Mouse (Mus musculus) MEL (cell line): ENCODE measurements around the gene Zbtb38. TPM values are rescaled to one million over a fixed set of nuclear protein-coding genes. Genes with fewer than 3 reads are reported as not detected.
A peak's percentile ranks its signal among the peaks of the same experiment; 100 is the strongest.

ENCODE experiments used
- DNase-seq: peaks from one replicate; pipeline ENCODE4 v3.0.0; 2011; ENCODE audit warnings: low read depth, low spot score
- H3K27ac ChIP-seq: 2 replicates; pipeline ENCODE4 v1.5.1; 2012; ENCODE audit warnings: low read depth, mild to moderate bottlenecking, control low read depth, low read length, moderate library complexity; ENCODE audit not compliant: control insufficient read depth
- H3K27me3 ChIP-seq, 2 experiments: fragments of 150-350 bp in 1 of 2; sonication (generic) in 1 of 2; 2 replicates each; pipeline ENCODE4 v1.6.1; 2012; ENCODE audit warnings: low read length in 2 of 2, mild to moderate bottlenecking in 2 of 2, improper control_type of control experiment in 1 of 2, moderate library complexity in 1 of 2; ENCODE audit not compliant: insufficient read depth in 2 of 2, control insufficient read depth in 1 of 2
- H3K36me3 ChIP-seq, 2 experiments: 2 replicates each; pipeline ENCODE4 v1.6.1; 2012 to 2014; ENCODE audit warnings: low read length in 2 of 2, improper control_type of control experiment in 1 of 2, inconsistent platforms in 1 of 2, mild to moderate bottlenecking in 1 of 2; ENCODE audit not compliant: insufficient read depth in 2 of 2, control insufficient read depth in 1 of 2
- H3K4me1 ChIP-seq, 2 experiments: fragments of 150-350 bp in 1 of 2; sonication (generic) in 1 of 2; 2 replicates each; pipeline ENCODE4 v1.6.1; 2012; ENCODE audit warnings: low read length in 2 of 2, improper control_type of control experiment in 1 of 2, mild to moderate bottlenecking in 1 of 2; ENCODE audit not compliant: insufficient read depth in 2 of 2, control insufficient read depth in 1 of 2
- H3K4me3 ChIP-seq, 2 experiments: fragments of 150-350 bp in 1 of 2; sonication (generic) in 1 of 2; 2 replicates each; pipeline ENCODE4 v1.5.1; 2012; ENCODE audit warnings: low read depth in 2 of 2, low read length in 2 of 2, mild to moderate bottlenecking in 2 of 2, moderate library complexity in 2 of 2, control low read depth in 1 of 2, improper control_type of control experiment in 1 of 2; ENCODE audit not compliant: control insufficient read depth in 1 of 2, insufficient read depth in 1 of 2
- H3K79me2 ChIP-seq: 2 replicates; pipeline ENCODE4 v1.6.1; 2012; ENCODE audit warnings: mild to moderate bottlenecking, low read length, moderate library complexity; ENCODE audit not compliant: control insufficient read depth, poor library complexity, insufficient read depth
- H3K9ac ChIP-seq: 2 replicates; pipeline ENCODE4 v1.6.1; 2012; ENCODE audit warnings: low read depth, mild to moderate bottlenecking, control low read depth, low read length, moderate library complexity; ENCODE audit not compliant: control insufficient read depth, poor library complexity, severe bottlenecking
- H3K9me3 ChIP-seq: fragments of 150-350 bp; sonication (generic); replicated peaks from 2 replicates; pipeline ENCODE4 v1.6.1; 2012; ENCODE audit warnings: mild to moderate bottlenecking, low read length, improper control_type of control experiment, moderate library complexity; ENCODE audit not compliant: insufficient read depth
- CHD1 ChIP-seq: IDR thresholded peaks from 2 replicates; pipeline ENCODE4 v1.6.1; 2012; ENCODE audit warnings: low read depth, mild to moderate bottlenecking, inconsistent platforms, low read length, improper control_type of control experiment
- CTCF ChIP-seq, 3 experiments: IDR thresholded peaks in 2 of 3; conservative IDR thresholded peaks in 1 of 3; 2 replicates each; pipeline ENCODE4 v1.5.1; 2011 to 2012; ENCODE audit warnings: low read length in 3 of 3, low read depth in 2 of 3, mild to moderate bottlenecking in 2 of 3, improper control_type of control experiment in 1 of 3, inconsistent platforms in 1 of 3, mixed read lengths in 1 of 3, moderate library complexity in 1 of 3; ENCODE audit not compliant: control insufficient read depth in 1 of 3, insufficient read depth in 1 of 3, poor library complexity in 1 of 3, severe bottlenecking in 1 of 3
- E2F4 ChIP-seq: IDR thresholded peaks from 2 replicates; pipeline ENCODE4 v1.6.1; 2011; ENCODE audit warnings: low read depth, low read length, improper control_type of control experiment, borderline replicate concordance
- EP300 ChIP-seq, 2 experiments: IDR thresholded peaks; 2 replicates each; pipeline ENCODE4 v1.6.1; 2011; ENCODE audit warnings: improper control_type of control experiment in 2 of 2, low read length in 2 of 2, low read depth in 1 of 2, mild to moderate bottlenecking in 1 of 2
- GABPA ChIP-seq: IDR thresholded peaks from 2 replicates; pipeline ENCODE4 v1.6.1; 2012; ENCODE audit warnings: low read depth, mild to moderate bottlenecking, inconsistent platforms, low read length, improper control_type of control experiment, moderate library complexity
- HCFC1 ChIP-seq: IDR thresholded peaks from 2 replicates; pipeline ENCODE4 v1.6.1; 2012; ENCODE audit warnings: low read depth, mild to moderate bottlenecking, inconsistent platforms, low read length, improper control_type of control experiment, moderate library complexity
- JUND ChIP-seq: IDR thresholded peaks from 2 replicates; pipeline ENCODE4 v1.6.1; 2011; ENCODE audit warnings: low read depth, mild to moderate bottlenecking, improper control_type of control experiment, low read length
- KAT2A ChIP-seq: conservative IDR thresholded peaks from 2 replicates; pipeline ENCODE4 v1.6.1; 2012; ENCODE audit warnings: low read depth, low read length, improper control_type of control experiment, inconsistent platforms
- MAX ChIP-seq: IDR thresholded peaks from 2 replicates; pipeline ENCODE4 v1.6.1; 2011; ENCODE audit warnings: low read length, improper control_type of control experiment
- MEF2A ChIP-seq: IDR thresholded peaks from 2 replicates; pipeline ENCODE4 v1.6.1; 2014; ENCODE audit warnings: low read depth, mild to moderate bottlenecking, inconsistent platforms, low read length, improper control_type of control experiment; ENCODE audit not compliant: poor library complexity, insufficient replicate concordance, severe bottlenecking; ENCODE audit errors: extremely low read depth
- MXI1 ChIP-seq: IDR thresholded peaks from 2 replicates; pipeline ENCODE4 v1.6.1; 2011; ENCODE audit warnings: mild to moderate bottlenecking, low read depth, low read length, improper control_type of control experiment
- MYB ChIP-seq: IDR thresholded peaks from 2 replicates; pipeline ENCODE4 v1.6.1; 2011; ENCODE audit warnings: mild to moderate bottlenecking, low read depth, low read length, improper control_type of control experiment
- NELFE ChIP-seq: IDR thresholded peaks from 2 replicates; pipeline ENCODE4 v1.6.1; 2011; ENCODE audit warnings: low read depth, low read length, improper control_type of control experiment
- POLR2A ChIP-seq, 2 experiments: IDR thresholded peaks; 2 replicates each; pipeline ENCODE4 v1.6.1; 2011 to 2012; ENCODE audit warnings: low read length in 2 of 2, mild to moderate bottlenecking in 2 of 2, control low read depth in 1 of 2, improper control_type of control experiment in 1 of 2, low read depth in 1 of 2, moderate library complexity in 1 of 2; ENCODE audit not compliant: control insufficient read depth in 1 of 2, insufficient read depth in 1 of 2, poor library complexity in 1 of 2
- POLR2AphosphoS2 ChIP-seq: IDR thresholded peaks from 2 replicates; pipeline ENCODE4 v1.6.1; 2011; ENCODE audit warnings: low read length, improper control_type of control experiment
- POLR2AphosphoS5 ChIP-seq: IDR thresholded peaks from 2 replicates; pipeline ENCODE4 v1.6.1; 2012; ENCODE audit warnings: low read depth, borderline replicate concordance, mild to moderate bottlenecking, inconsistent platforms, low read length, moderate library complexity, mixed read lengths
- RCOR1 ChIP-seq: IDR thresholded peaks from 2 replicates; pipeline ENCODE4 v1.6.1; 2012; ENCODE audit warnings: low read depth, mild to moderate bottlenecking, inconsistent platforms, low read length, improper control_type of control experiment
- SIN3A ChIP-seq: IDR thresholded peaks from 2 replicates; pipeline ENCODE4 v1.6.1; 2012; ENCODE audit warnings: low read length, improper control_type of control experiment, inconsistent platforms
- SMC3 ChIP-seq: IDR thresholded peaks from 2 replicates; pipeline ENCODE4 v1.6.1; 2011; ENCODE audit warnings: low read depth, low read length, improper control_type of control experiment
- TCF12 ChIP-seq: IDR thresholded peaks from 2 replicates; pipeline ENCODE4 v1.6.1; 2014; ENCODE audit warnings: low read depth, mild to moderate bottlenecking, inconsistent platforms, low read length, improper control_type of control experiment, moderate library complexity
- UBTF ChIP-seq: IDR thresholded peaks from 2 replicates; pipeline ENCODE4 v1.6.1; 2012; ENCODE audit warnings: low read depth, mild to moderate bottlenecking, inconsistent platforms, low read length, improper control_type of control experiment, moderate library complexity, borderline replicate concordance; ENCODE audit not compliant: insufficient read depth
- ZNF384 ChIP-seq: IDR thresholded peaks from 2 replicates; pipeline ENCODE4 v1.6.1; 2012; ENCODE audit warnings: low read depth, mild to moderate bottlenecking, inconsistent platforms, low read length, improper control_type of control experiment
- polyA plus RNA-seq, 2 experiments: library from polyadenylated mRNA; stranded (reverse) in 1 of 2; unstranded in 1 of 2; fragments of >175 nt in 1 of 2; fragments of >200 nt in 1 of 2; gene quantifications; 2 replicates each; pipeline versions ENCODE4 v1.2.1 to v1.2.4; 2012; ENCODE audit warnings: low replicate concordance in 2 of 2, low read depth in 1 of 2; ENCODE audit not compliant: insufficient read length in 2 of 2, insufficient read depth in 1 of 2, missing spikeins in 1 of 2
- total RNA-seq: library from RNA; depleted of rRNA; stranded (reverse); fragments of 300-350 nt; gene quantifications from 2 replicates; pipeline ENCODE4 v1.2.3, GENCODE M21; 2012

Gene Zbtb38
- total and polyA plus RNA-seq, 3 experiments, result 10.9 to 65.0 (median 12.2) TPM

GRCm38 (mm10) chr9:96719408-96720158, 33.0 kb downstream of the Zbtb38 start (continued):
- TF ChIP-seq MEF2A (no peak), POLR2AphosphoS2 (0 out of 2 replicates have a peak, but pooled peaks have one; percentile 51), TCF12 (no peak), JUND (no peak)

DNA sequence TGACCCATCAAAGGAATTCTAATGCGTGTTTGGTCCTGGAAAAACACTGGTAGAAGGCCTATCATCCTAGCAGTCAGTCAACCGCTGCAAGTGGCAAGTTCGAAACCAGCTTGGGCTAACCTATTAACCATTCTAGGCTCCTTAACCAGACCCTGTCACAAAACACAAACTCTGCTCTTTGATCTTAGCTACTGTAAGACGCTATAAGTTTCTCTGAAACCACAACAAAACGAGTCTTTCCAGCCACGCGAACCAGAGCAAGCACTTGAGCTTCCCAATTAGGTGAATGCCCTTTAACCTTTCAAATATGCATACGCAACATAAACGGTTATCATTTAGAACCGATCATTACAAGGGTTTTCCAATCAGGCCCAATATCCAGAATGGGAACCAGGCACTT, 33.7 kb downstream of the Zbtb38 start:
- H3K27ac ChIP-seq, result peak overlapping the region; percentile 80
- H3K9me3 ChIP-seq, result no peaks in the 10 kb centered on the region
- peaks cover 10 to 26% of the 10 kb centered on the region in 2 experiments for H3K4me1 ChIP-seq
- no peak for DNase-seq
- peak overlapping the region; percentile 77 to 92 for H3K4me3 ChIP-seq
- no peaks in the 10 kb centered on the region for H3K27me3 ChIP-seq
- peaks cover 18% of the 10 kb centered on the region for H3K79me2 ChIP-seq
- H3K9ac ChIP-seq, result peak overlapping the region; percentile 84
- H3K36me3 ChIP-seq, result peaks cover 0 to 26% of the 10 kb centered on the region in 2 experiments; a peak in 2 of 4 replicates
- TF ChIP-seq NELFE (no peak), MXI1 (peak; percentile 30; the same call in 1 of the 2 replicates), CHD1 (0 out of 2 replicates have a peak, but pooled peaks have one; percentile 57), SIN3A (0 out of 2 replicates have a peak, but pooled peaks have one; percentile 3)

GRCm38 (mm10) chr9:96718402-96718798, 34.2 kb downstream of the Zbtb38 start:
- TF ChIP-seq POLR2A (IDR thresholded peaks at IDR 0.05; ENCODE audit: control insufficient read depth in 1 of 2, insufficient read depth in 1 of 2, low read depth in 1 of 2, low read length in 2 of 2, poor library complexity in 1 of 2) (no peak), POLR2AphosphoS5 (no peak), GABPA (no peak), MAX (no peak), ZNF384 (no peak), MYB (no peak), TCF12 (no peak), UBTF (no peak), CTCF (IDR thresholded peaks at IDR 0.05 in 2 of 3, conservative IDR thresholded peaks at IDR 0.05 in 1 of 3; ENCODE audit: control insufficient read depth in 1 of 3, insufficient read depth in 1 of 3, low read depth in 2 of 3, low read length in 3 of 3, poor library complexity in 1 of 3, severe bottlenecking in 1 of 3) (no peak), RCOR1 (no peak), E2F4 (no peak), MXI1 (no peak), SMC3 (no peak), KAT2A (no peak), EP300 (IDR thresholded peaks at IDR 0.05; ENCODE audit: low read depth in 1 of 2, low read length in 2 of 2) (no peak), HCFC1 (no peak)

More at GRCm38 (mm10) chr9:96718402-96718798, 34.2 kb downstream of the Zbtb38 start:
- Histone ChIP-seq H3K79me2 (peaks cover 18% of the 10 kb centered on the region), H3K9me3 (no peaks in the 10 kb centered on the region), H3K27me3 (no peaks in the 10 kb centered on the region), H3K9ac (no peak overlapping the region; the same call in 1 of the 2 replicates), H3K27ac (no peak overlapping the region), H3K36me3 (peaks cover 0 to 23% of the 10 kb centered on the region in 2 experiments; a peak in 2 of 4 replicates), H3K4me1 (peaks cover 13 to 24% of the 10 kb centered on the region in 2 experiments), H3K4me3 (peak overlapping the region in 1 of 2 experiments; percentile 77; a peak in 1 of 4 replicates)
- no peak for DNase-seq
